In genomic region chrX:56597219-56597886, GRCm38 (mm10) we compare ENCODE assay signal across 1 mouse cellular context.
A peak's percentile ranks its signal among the peaks of the same experiment; 100 is the strongest.
TF ChIP-seq lines count a peak whose summit lies in the region.

No protein-coding gene starts in this region.

TF ChIP-seq in CH12.LX, 34 proteins besides CTCF, POLR2A, EP300 and RAD21 (continued from another document):
- 0 out of 2 replicates have a peak, but pooled peaks have one; percentile 47 for TF ChIP-seq UBTF (IDR thresholded peaks at IDR 0.05; ENCODE audit: low read depth, low read length)
- no peak for TF ChIP-seq JUN (IDR thresholded peaks at IDR 0.05; ENCODE audit: insufficient read depth, low read depth, low read length)
- TF ChIP-seq MAFK (IDR thresholded peaks at IDR 0.05; ENCODE audit: insufficient replicate concordance, low read length), result no peak
- TF ChIP-seq TBP (conservative IDR thresholded peaks at IDR 0.05; ENCODE audit: low read depth, low read length), result no peak
- TF ChIP-seq ZMIZ1 (IDR thresholded peaks at IDR 0.05; ENCODE audit: low read depth, low read length), result no peak
